Mouse (Mus musculus): ENCODE results near the gene Sec61a1. TPM values are rescaled to one million over a fixed set of nuclear protein-coding genes. Genes with fewer than 3 reads are reported as not detected.
A peak's percentile ranks its signal among the peaks of the same experiment; 100 is the strongest.

Sec61a1 gene
- total and polyA plus RNA-seq, 3 experiments, result 139 to 276 (median 237) TPM

DNA sequence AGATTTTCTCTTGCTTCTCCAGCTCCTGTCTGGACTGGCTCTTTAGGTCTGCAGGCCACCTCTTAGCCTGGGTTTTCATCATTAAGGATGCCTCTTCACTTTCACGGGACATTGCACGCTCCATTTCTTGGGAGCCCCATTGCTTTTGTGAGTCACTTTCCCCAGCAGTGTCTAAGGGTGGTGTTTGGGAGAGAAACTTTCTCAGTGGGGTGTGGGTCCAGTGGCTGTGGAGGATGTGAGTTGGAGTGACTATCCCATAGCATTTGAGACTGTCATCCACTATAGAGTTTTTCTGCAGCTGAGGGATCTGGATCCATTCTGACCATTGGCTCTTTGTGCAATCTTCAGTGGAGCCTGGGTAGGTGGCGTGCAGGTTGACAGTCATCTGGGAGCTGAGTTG lies 4.7 kb upstream of the Sec61a1 start:
- Histone ChIP-seq H3K9ac (ENCODE audit: insufficient read depth, low read depth) (peak overlapping the region; percentile 31; the same call in 1 of the 2 replicates), H3K27me3 (replicated peaks) (no peaks in the 10 kb centered on the region), H3K4me2 (ENCODE audit: insufficient read depth, low read depth, poor library complexity, severe bottlenecking) (no peak overlapping the region), H3K79me2 (replicated peaks; ENCODE audit: control insufficient read depth, extremely low read depth, insufficient read depth, poor library complexity, severe bottlenecking) (0 out of 2 replicates have a peak, but pooled peaks cover under 1% of the 10 kb centered on the region), H3K27ac (ENCODE audit: insufficient read depth, low read depth) (no peak overlapping the region), H3K36me3 (replicated peaks in 1 of 2; ENCODE audit: control insufficient read depth in 1 of 2, insufficient read depth in 1 of 2, low read length in 1 of 2) (no peaks in the 10 kb centered on the region), H3K4me3 (replicated peaks in 1 of 3; ENCODE audit: low read depth in 2 of 3, low read length in 2 of 3, poor library complexity in 1 of 3) (peak overlapping the region in 1 of 3 experiments; percentile 2), H3K4me1 (ENCODE audit: control insufficient read depth in 1 of 2, insufficient read depth in 2 of 2) (peaks cover 2 to 20% of the 10 kb centered on the region in 2 experiments; a peak in 3 of 4 replicates), H3K9me3 (replicated peaks; ENCODE audit: low read length) (no peaks in the 10 kb centered on the region)
- in situ Hi-C loops (cut with MboI; ENCODE audit: low pct_ligation_motif_present, low pct_unique_long_range_greater_than_20kb, low sequenced_read_pairs) (no loop called here), dilution Hi-C loops (cut with MboI; ENCODE audit: extremely low pct_ligation_motif_present, extremely low pct_unique_long_range_greater_than_20kb, low sequenced_read_pairs) (no loop called here)
- TF ChIP-seq NELFE (IDR thresholded peaks at IDR 0.05; ENCODE audit: low read depth, low read length) (no peak), JUND (conservative IDR thresholded peaks at IDR 0.05; ENCODE audit: low read depth, low read length) (no peak), CTCF (conservative IDR thresholded peaks at IDR 0.05 in 1 of 2, IDR thresholded peaks at IDR 0.05 in 1 of 2; ENCODE audit: low read depth in 2 of 2, low read length in 2 of 2) (no peak), CHD1 (IDR thresholded peaks at IDR 0.05; ENCODE audit: low read depth, low read length) (no peak), TCF12 (IDR thresholded peaks at IDR 0.05; ENCODE audit: low read depth, low read length) (no peak), SIN3A (IDR thresholded peaks at IDR 0.05; ENCODE audit: low read length) (no peak), MYC (IDR thresholded peaks at IDR 0.05; ENCODE audit: low read depth, low read length) (no peak)
- DNase-seq (ENCODE audit: extremely low read depth), result no peak

DNA sequence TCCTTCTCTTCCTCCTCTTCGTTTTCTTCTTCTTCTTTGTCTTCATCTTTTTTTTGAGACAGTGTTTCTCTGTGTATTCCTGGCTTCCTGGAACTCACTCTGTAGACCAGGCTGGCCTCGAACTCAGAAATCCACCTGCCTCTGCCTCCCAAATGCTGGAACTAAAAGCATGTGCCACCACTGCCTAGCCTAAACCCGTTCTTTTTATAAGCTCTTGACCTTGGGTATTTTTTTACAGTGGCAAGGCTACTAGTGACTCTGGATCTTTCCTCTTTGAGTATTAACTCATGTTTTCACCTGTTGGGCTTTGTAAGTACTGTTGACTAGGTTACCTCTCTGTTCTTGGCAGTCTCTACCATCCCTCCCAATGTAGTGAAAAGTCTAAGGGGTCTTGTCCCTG lies 4.3 kb upstream of the Sec61a1 start:
- in situ Hi-C loops (cut with MboI; ENCODE audit: low pct_ligation_motif_present, low pct_unique_long_range_greater_than_20kb, low sequenced_read_pairs), result no loop called here
- H3K9ac ChIP-seq (ENCODE audit: insufficient read depth, low read depth), result peak overlapping the region; percentile 31; the same call in 1 of the 2 replicates
- H3K27me3 ChIP-seq (replicated peaks), result no peaks in the 10 kb centered on the region
- no peak for DNase-seq (ENCODE audit: extremely low read depth)
- H3K4me3 ChIP-seq (replicated peaks in 1 of 3; ENCODE audit: low read depth in 2 of 3, low read length in 2 of 3, poor library complexity in 1 of 3), result peak overlapping the region in 2 of 3 experiments; percentile 28 to 48
- H3K36me3 ChIP-seq (replicated peaks in 1 of 2; ENCODE audit: control insufficient read depth in 1 of 2, insufficient read depth in 1 of 2, low read length in 1 of 2), result no peaks in the 10 kb centered on the region
- dilution Hi-C loops (cut with MboI; ENCODE audit: extremely low pct_ligation_motif_present, extremely low pct_unique_long_range_greater_than_20kb, low sequenced_read_pairs), result no loop called here
- peak overlapping the region; percentile 67; the same call in 1 of the 2 replicates for H3K4me2 ChIP-seq (ENCODE audit: insufficient read depth, low read depth, poor library complexity, severe bottlenecking)
- TF ChIP-seq TBP (conservative IDR thresholded peaks at IDR 0.05; ENCODE audit: low read depth, low read length) (peak; percentile 73), RCOR1 (conservative IDR thresholded peaks at IDR 0.05; ENCODE audit: low read depth, low read length) (no peak)
- H3K79me2 ChIP-seq (replicated peaks; ENCODE audit: control insufficient read depth, extremely low read depth, insufficient read depth, poor library complexity, severe bottlenecking), result peaks cover 5% of the 10 kb centered on the region
- H3K9me3 ChIP-seq (replicated peaks; ENCODE audit: low read length), result no peaks in the 10 kb centered on the region
- H3K4me1 ChIP-seq (ENCODE audit: control insufficient read depth in 1 of 2, insufficient read depth in 2 of 2), result peaks cover 2 to 20% of the 10 kb centered on the region in 2 experiments; a peak in 3 of 4 replicates
- H3K27ac ChIP-seq (ENCODE audit: insufficient read depth, low read depth), result no peak overlapping the region

DNA sequence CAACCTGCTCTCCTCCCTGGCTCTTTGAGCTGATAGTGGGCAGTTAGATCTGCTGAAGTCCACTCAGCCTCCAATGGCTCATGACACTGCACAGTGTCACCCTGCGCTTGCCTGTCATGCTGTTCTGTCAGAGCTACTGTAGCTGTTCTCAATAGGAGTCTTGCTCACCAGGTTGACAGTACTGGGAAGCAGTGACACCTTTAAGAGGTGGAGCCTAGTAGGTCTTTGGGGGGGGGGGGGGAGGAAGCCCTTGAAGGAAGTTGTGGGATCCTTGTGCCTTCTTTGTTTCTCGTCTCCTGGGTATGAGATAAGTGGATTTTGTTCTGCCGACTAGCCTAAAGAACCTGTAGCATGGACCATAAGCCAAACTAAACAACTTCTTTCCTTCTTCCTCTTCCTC lies 3.9 kb upstream of the Sec61a1 start:
- TF ChIP-seq HCFC1 (IDR thresholded peaks at IDR 0.05; ENCODE audit: low read depth, low read length) (peak; percentile 38; the same call in 1 of the 2 replicates), TCF12 (IDR thresholded peaks at IDR 0.05; ENCODE audit: low read depth, low read length) (0 out of 2 replicates have a peak, but pooled peaks have one; percentile 17), PAX5 (IDR thresholded peaks at IDR 0.05; ENCODE audit: low read length) (no peak), ELF1 (IDR thresholded peaks at IDR 0.05; ENCODE audit: low read depth, low read length) (peak; percentile 56), CHD1 (IDR thresholded peaks at IDR 0.05; ENCODE audit: low read depth, low read length) (no peak), NELFE (IDR thresholded peaks at IDR 0.05; ENCODE audit: low read depth, low read length) (0 out of 2 replicates have a peak, but pooled peaks have one; percentile 32), MAZ (IDR thresholded peaks at IDR 0.05; ENCODE audit: low read depth, low read length) (peak; percentile 60), POLR2A (IDR thresholded peaks at IDR 0.05; ENCODE audit: low read depth, low read length) (peak; percentile 35; the same call in 1 of the 2 replicates), BHLHE40 (IDR thresholded peaks at IDR 0.05; ENCODE audit: low read depth, low read length) (no peak)
- Histone ChIP-seq H3K36me3 (replicated peaks in 1 of 2; ENCODE audit: control insufficient read depth in 1 of 2, insufficient read depth in 1 of 2, low read length in 1 of 2) (no peaks in the 10 kb centered on the region), H3K9me3 (replicated peaks; ENCODE audit: low read length) (no peaks in the 10 kb centered on the region), H3K27ac (ENCODE audit: insufficient read depth, low read depth) (no peak overlapping the region), H3K4me3 (replicated peaks in 1 of 3; ENCODE audit: low read depth in 2 of 3, low read length in 2 of 3, poor library complexity in 1 of 3) (peak overlapping the region in 2 of 3 experiments; percentile 28 to 48), H3K9ac (ENCODE audit: insufficient read depth, low read depth) (peak overlapping the region; percentile 31; the same call in 1 of the 2 replicates), H3K4me2 (ENCODE audit: insufficient read depth, low read depth, poor library complexity, severe bottlenecking) (peak overlapping the region; percentile 67), H3K4me1 (ENCODE audit: control insufficient read depth in 1 of 2, insufficient read depth in 2 of 2) (peaks cover 2 to 17% of the 10 kb centered on the region in 2 experiments; a peak in 3 of 4 replicates), H3K79me2 (replicated peaks; ENCODE audit: control insufficient read depth, extremely low read depth, insufficient read depth, poor library complexity, severe bottlenecking) (peaks cover 9% of the 10 kb centered on the region), H3K27me3 (replicated peaks) (no peaks in the 10 kb centered on the region)
- dilution Hi-C loops (cut with MboI; ENCODE audit: extremely low pct_ligation_motif_present, extremely low pct_unique_long_range_greater_than_20kb, low sequenced_read_pairs), result no loop called here
- in situ Hi-C loops (cut with MboI; ENCODE audit: low pct_ligation_motif_present, low pct_unique_long_range_greater_than_20kb, low sequenced_read_pairs), result no loop called here
- DNase-seq (ENCODE audit: extremely low read depth), result no peak
